Mouse (Mus musculus) MEL (cell line): ENCODE results near the gene Fundc1. TPM values are rescaled to one million over a fixed set of nuclear protein-coding genes. Genes with fewer than 3 reads are reported as not detected.

Experiments
- DNase-seq: peaks from one replicate; pipeline ENCODE4 v3.0.0; 2011; ENCODE audit warnings: low read depth, low spot score
- H3K27ac ChIP-seq: 2 replicates; pipeline ENCODE4 v1.5.1; 2012; ENCODE audit warnings: low read depth, mild to moderate bottlenecking, control low read depth, low read length, moderate library complexity; ENCODE audit not compliant: control insufficient read depth
- H3K27me3 ChIP-seq, 2 experiments: fragments of 150-350 bp in 1 of 2; sonication (generic) in 1 of 2; 2 replicates each; pipeline ENCODE4 v1.6.1; 2012; ENCODE audit warnings: low read length in 2 of 2, mild to moderate bottlenecking in 2 of 2, improper control_type of control experiment in 1 of 2, moderate library complexity in 1 of 2; ENCODE audit not compliant: insufficient read depth in 2 of 2, control insufficient read depth in 1 of 2
- H3K36me3 ChIP-seq, 2 experiments: 2 replicates each; pipeline ENCODE4 v1.6.1; 2012 to 2014; ENCODE audit warnings: low read length in 2 of 2, improper control_type of control experiment in 1 of 2, inconsistent platforms in 1 of 2, mild to moderate bottlenecking in 1 of 2; ENCODE audit not compliant: insufficient read depth in 2 of 2, control insufficient read depth in 1 of 2
- H3K4me1 ChIP-seq, 2 experiments: fragments of 150-350 bp in 1 of 2; sonication (generic) in 1 of 2; 2 replicates each; pipeline ENCODE4 v1.6.1; 2012; ENCODE audit warnings: low read length in 2 of 2, improper control_type of control experiment in 1 of 2, mild to moderate bottlenecking in 1 of 2; ENCODE audit not compliant: insufficient read depth in 2 of 2, control insufficient read depth in 1 of 2
- H3K4me3 ChIP-seq, 2 experiments: fragments of 150-350 bp in 1 of 2; sonication (generic) in 1 of 2; 2 replicates each; pipeline ENCODE4 v1.5.1; 2012; ENCODE audit warnings: low read depth in 2 of 2, low read length in 2 of 2, mild to moderate bottlenecking in 2 of 2, moderate library complexity in 2 of 2, control low read depth in 1 of 2, improper control_type of control experiment in 1 of 2; ENCODE audit not compliant: control insufficient read depth in 1 of 2, insufficient read depth in 1 of 2
- H3K79me2 ChIP-seq: 2 replicates; pipeline ENCODE4 v1.6.1; 2012; ENCODE audit warnings: mild to moderate bottlenecking, low read length, moderate library complexity; ENCODE audit not compliant: control insufficient read depth, poor library complexity, insufficient read depth
- H3K9ac ChIP-seq: 2 replicates; pipeline ENCODE4 v1.6.1; 2012; ENCODE audit warnings: low read depth, mild to moderate bottlenecking, control low read depth, low read length, moderate library complexity; ENCODE audit not compliant: control insufficient read depth, poor library complexity, severe bottlenecking
- H3K9me3 ChIP-seq: fragments of 150-350 bp; sonication (generic); replicated peaks from 2 replicates; pipeline ENCODE4 v1.6.1; 2012; ENCODE audit warnings: mild to moderate bottlenecking, low read length, improper control_type of control experiment, moderate library complexity; ENCODE audit not compliant: insufficient read depth
- E2F4 ChIP-seq: IDR thresholded peaks from 2 replicates; pipeline ENCODE4 v1.6.1; 2011; ENCODE audit warnings: low read depth, low read length, improper control_type of control experiment, borderline replicate concordance
- ELF1 ChIP-seq: IDR thresholded peaks from 2 replicates; pipeline ENCODE4 v1.6.1; 2014; ENCODE audit warnings: low read depth, mild to moderate bottlenecking, inconsistent platforms, low read length, improper control_type of control experiment, moderate library complexity
- EP300 ChIP-seq, 2 experiments: IDR thresholded peaks; 2 replicates each; pipeline ENCODE4 v1.6.1; 2011; ENCODE audit warnings: improper control_type of control experiment in 2 of 2, low read length in 2 of 2, low read depth in 1 of 2, mild to moderate bottlenecking in 1 of 2
- ETS1 ChIP-seq: IDR thresholded peaks from 2 replicates; pipeline ENCODE4 v1.6.1; 2012; ENCODE audit warnings: low read depth, mild to moderate bottlenecking, inconsistent platforms, low read length, improper control_type of control experiment, moderate library complexity
- GABPA ChIP-seq: IDR thresholded peaks from 2 replicates; pipeline ENCODE4 v1.6.1; 2012; ENCODE audit warnings: low read depth, mild to moderate bottlenecking, inconsistent platforms, low read length, improper control_type of control experiment, moderate library complexity
- GATA1 ChIP-seq: IDR thresholded peaks from 2 replicates; pipeline ENCODE4 v1.6.1; 2011; ENCODE audit warnings: low read depth, low read length, improper control_type of control experiment
- JUND ChIP-seq: IDR thresholded peaks from 2 replicates; pipeline ENCODE4 v1.6.1; 2011; ENCODE audit warnings: low read depth, mild to moderate bottlenecking, improper control_type of control experiment, low read length
- MAFK ChIP-seq: IDR thresholded peaks from 2 replicates; pipeline ENCODE4 v1.6.1; 2011; ENCODE audit warnings: low read depth, mild to moderate bottlenecking, low read length, improper control_type of control experiment, borderline replicate concordance
- MAZ ChIP-seq: IDR thresholded peaks from 2 replicates; pipeline ENCODE4 v1.6.1; 2012; ENCODE audit warnings: low read depth, mild to moderate bottlenecking, inconsistent platforms, low read length, improper control_type of control experiment
- MEF2A ChIP-seq: IDR thresholded peaks from 2 replicates; pipeline ENCODE4 v1.6.1; 2014; ENCODE audit warnings: low read depth, mild to moderate bottlenecking, inconsistent platforms, low read length, improper control_type of control experiment; ENCODE audit not compliant: poor library complexity, insufficient replicate concordance, severe bottlenecking; ENCODE audit errors: extremely low read depth
- MYB ChIP-seq: IDR thresholded peaks from 2 replicates; pipeline ENCODE4 v1.6.1; 2011; ENCODE audit warnings: mild to moderate bottlenecking, low read depth, low read length, improper control_type of control experiment
- NRF1 ChIP-seq: IDR thresholded peaks from 2 replicates; pipeline ENCODE4 v1.6.1; 2014; ENCODE audit warnings: low read depth, mild to moderate bottlenecking, inconsistent platforms, low read length, improper control_type of control experiment, moderate library complexity; ENCODE audit not compliant: poor library complexity, insufficient read depth, severe bottlenecking
- POLR2A ChIP-seq, 2 experiments: IDR thresholded peaks; 2 replicates each; pipeline ENCODE4 v1.6.1; 2011 to 2012; ENCODE audit warnings: low read length in 2 of 2, mild to moderate bottlenecking in 2 of 2, control low read depth in 1 of 2, improper control_type of control experiment in 1 of 2, low read depth in 1 of 2, moderate library complexity in 1 of 2; ENCODE audit not compliant: control insufficient read depth in 1 of 2, insufficient read depth in 1 of 2, poor library complexity in 1 of 2
- POLR2AphosphoS2 ChIP-seq: IDR thresholded peaks from 2 replicates; pipeline ENCODE4 v1.6.1; 2011; ENCODE audit warnings: low read length, improper control_type of control experiment
- RAD21 ChIP-seq: IDR thresholded peaks from 2 replicates; pipeline ENCODE4 v1.6.1; 2011; ENCODE audit warnings: mild to moderate bottlenecking, low read depth, low read length, improper control_type of control experiment
- SIN3A ChIP-seq: IDR thresholded peaks from 2 replicates; pipeline ENCODE4 v1.6.1; 2012; ENCODE audit warnings: low read length, improper control_type of control experiment, inconsistent platforms
- TAL1 ChIP-seq: IDR thresholded peaks from 2 replicates; pipeline ENCODE4 v1.6.1; 2012; ENCODE audit warnings: mild to moderate bottlenecking, inconsistent platforms, low read length, moderate library complexity, mixed read lengths
- UBTF ChIP-seq: IDR thresholded peaks from 2 replicates; pipeline ENCODE4 v1.6.1; 2012; ENCODE audit warnings: low read depth, mild to moderate bottlenecking, inconsistent platforms, low read length, improper control_type of control experiment, moderate library complexity, borderline replicate concordance; ENCODE audit not compliant: insufficient read depth
- USF2 ChIP-seq, 2 experiments: IDR thresholded peaks; 2 replicates each; pipeline ENCODE4 v1.6.1; 2011 to 2012; ENCODE audit warnings: improper control_type of control experiment in 2 of 2, low read length in 2 of 2, borderline replicate concordance in 1 of 2, inconsistent platforms in 1 of 2, low read depth in 1 of 2, mild to moderate bottlenecking in 1 of 2; ENCODE audit not compliant: insufficient read depth in 1 of 2
- ZC3H11A ChIP-seq: IDR thresholded peaks from 2 replicates; pipeline ENCODE4 v1.6.1; 2012; ENCODE audit warnings: low read depth, mild to moderate bottlenecking, inconsistent platforms, low read length, improper control_type of control experiment
- ZKSCAN1 ChIP-seq: IDR thresholded peaks from 2 replicates; pipeline ENCODE4 v1.6.1; 2012; ENCODE audit warnings: low read depth, mild to moderate bottlenecking, inconsistent platforms, low read length, improper control_type of control experiment, moderate library complexity
- polyA plus RNA-seq, 2 experiments: library from polyadenylated mRNA; stranded (reverse) in 1 of 2; unstranded in 1 of 2; fragments of >175 nt in 1 of 2; fragments of >200 nt in 1 of 2; gene quantifications; 2 replicates each; pipeline versions ENCODE4 v1.2.1 to v1.2.4; 2012; ENCODE audit warnings: low replicate concordance in 2 of 2, low read depth in 1 of 2; ENCODE audit not compliant: insufficient read length in 2 of 2, insufficient read depth in 1 of 2, missing spikeins in 1 of 2
- total RNA-seq: library from RNA; depleted of rRNA; stranded (reverse); fragments of 300-350 nt; gene quantifications from 2 replicates; pipeline ENCODE4 v1.2.3, GENCODE M21; 2012

Gene Fundc1
- total and polyA plus RNA-seq, 3 experiments, result 18.3 to 29.4 TPM; not detected in 1

DNA sequence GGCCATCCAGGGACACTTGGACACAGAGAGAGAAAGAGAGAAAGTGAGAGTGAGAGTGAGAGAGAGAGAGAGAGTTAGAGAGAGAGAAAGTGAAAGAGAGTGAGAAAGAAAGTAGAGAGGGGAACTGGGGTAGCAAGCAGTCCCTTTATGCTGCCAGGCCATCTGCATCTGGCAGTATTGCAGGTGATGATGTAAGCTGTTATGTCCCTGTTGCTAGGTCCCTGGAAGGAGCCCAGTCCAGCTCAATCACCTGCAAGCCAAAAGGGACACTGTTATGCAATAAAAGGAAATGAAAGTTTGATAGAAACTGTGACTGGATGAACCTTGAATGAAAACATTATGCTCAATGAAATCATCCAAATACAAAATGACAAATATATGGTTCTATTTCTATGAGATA, 52.0 kb downstream of the Fundc1 start:
- Histone ChIP-seq H3K9me3 (no peaks in the 10 kb centered on the region), H3K4me3 (no peak overlapping the region), H3K27ac (no peak overlapping the region), H3K36me3 (peaks cover 0 to 2% of the 10 kb centered on the region in 2 experiments; a peak in 1 of 4 replicates), H3K79me2 (no peaks in the 10 kb centered on the region), H3K9ac (no peak overlapping the region), H3K27me3 (no peaks in the 10 kb centered on the region), H3K4me1 (no peaks in the 10 kb centered on the region)
- TF ChIP-seq ELF1, result no peak
- no peak for TF ChIP-seq E2F4
- TF ChIP-seq MAZ, result no peak
- no peak for TF ChIP-seq SIN3A
- no peak for TF ChIP-seq ZC3H11A
- TF ChIP-seq RAD21, result no peak
- no peak for TF ChIP-seq GABPA
- no peak for TF ChIP-seq ZKSCAN1
- no peak for TF ChIP-seq TAL1
- no peak for TF ChIP-seq JUND
- TF ChIP-seq POLR2A (IDR thresholded peaks at IDR 0.05; ENCODE audit: control insufficient read depth in 1 of 2, insufficient read depth in 1 of 2, low read depth in 1 of 2, low read length in 2 of 2, poor library complexity in 1 of 2), result no peak
- no peak for TF ChIP-seq NRF1
- TF ChIP-seq GATA1, result no peak
- no peak for TF ChIP-seq MAFK
- TF ChIP-seq UBTF, result no peak
- TF ChIP-seq MEF2A, result no peak
- no peak for DNase-seq

DNA sequence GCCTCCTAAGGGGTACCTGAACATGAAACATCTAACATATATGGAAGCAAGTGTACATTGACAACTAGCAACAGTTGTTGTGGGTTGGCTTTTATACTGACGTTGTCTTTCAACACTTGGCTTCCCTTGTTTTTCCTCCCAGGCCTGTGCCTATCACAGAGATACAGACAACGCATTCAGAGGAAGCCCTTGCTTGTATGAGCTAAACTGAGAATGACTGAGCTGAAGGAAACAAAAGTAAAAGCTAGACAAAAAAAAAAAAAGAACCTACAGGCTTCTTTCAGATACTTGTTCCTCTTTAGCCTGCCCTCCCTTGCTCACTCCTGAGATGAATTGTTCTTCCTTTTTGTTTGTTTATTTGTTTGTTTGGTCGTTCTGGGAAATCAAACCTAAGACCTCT, 58.1 kb downstream of the Fundc1 start:
- H3K27me3 ChIP-seq, result no peaks in the 10 kb centered on the region
- no peak overlapping the region for H3K9ac ChIP-seq
- H3K9me3 ChIP-seq, result no peaks in the 10 kb centered on the region
- H3K4me1 ChIP-seq, result no peaks in the 10 kb centered on the region
- no peaks in the 10 kb centered on the region for H3K79me2 ChIP-seq
- H3K4me3 ChIP-seq, result no peak overlapping the region
- peaks cover 0 to 2% of the 10 kb centered on the region in 2 experiments; a peak in 1 of 4 replicates for H3K36me3 ChIP-seq
- no peak overlapping the region for H3K27ac ChIP-seq
- TF ChIP-seq EP300 (IDR thresholded peaks at IDR 0.05; ENCODE audit: low read depth in 1 of 2, low read length in 2 of 2) (no peak), E2F4 (no peak), GABPA (no peak), USF2 (IDR thresholded peaks at IDR 0.05; ENCODE audit: borderline replicate concordance in 1 of 2, insufficient read depth in 1 of 2, low read depth in 1 of 2, low read length in 2 of 2) (no peak), POLR2AphosphoS2 (no peak), ETS1 (no peak), MYB (no peak), ELF1 (no peak)
- DNase-seq, result no peak
